Mouse (Mus musculus) stomach, postnatal 0 days (tissue): ENCODE measurements at regions not wholly inside any gene's neighbourhood (a gene's known extent, or its start where the extent isn't known, plus 50 kb on each side); places are given as distances from the start of the nearest gene placed in this dataset.

Source experiments
- ATAC-seq: fragments of 200-750 bp; cut with Nextera tagmentation; 2 replicates; pipeline ENCODE4 v1.8.0; 2017; ENCODE audit not compliant: low FRiP score, low TSS enrichment
- DNase-seq: peaks from one replicate; pipeline ENCODE4 v3.0.0-alpha.2; 2016; ENCODE audit warnings: low spot score
- H3K27ac ChIP-seq: fragments of 300-500 bp; sonication (generic); replicated peaks from 2 replicates; pipeline ENCODE4 v1.5.1; 2014; ENCODE audit warnings: mild to moderate bottlenecking, control low read depth
- H3K27me3 ChIP-seq: fragments of 300-500 bp; sonication (generic); 2 replicates; pipeline ENCODE4 v1.6.1; 2014; ENCODE audit warnings: low read length; ENCODE audit not compliant: control insufficient read depth, insufficient read depth
- H3K36me3 ChIP-seq: fragments of 300-500 bp; sonication (generic); 2 replicates; pipeline ENCODE4 v1.6.1; 2014; ENCODE audit warnings: low read length, mixed read lengths; ENCODE audit not compliant: control insufficient read depth, insufficient read depth
- H3K4me1 ChIP-seq: fragments of 300-500 bp; sonication (generic); replicated peaks from 2 replicates; pipeline ENCODE4 v1.6.1; 2014; ENCODE audit warnings: antibody characterized with exemption; ENCODE audit not compliant: control insufficient read depth, insufficient read depth
- H3K4me2 ChIP-seq: fragments of 300-500 bp; sonication (generic); replicated peaks from 2 replicates; pipeline ENCODE4 v1.6.1; 2014; ENCODE audit warnings: low read depth, mild to moderate bottlenecking, control low read depth, moderate library complexity
- H3K4me3 ChIP-seq: fragments of 300-500 bp; sonication (generic); 2 replicates; pipeline ENCODE4 v1.5.1; 2014; ENCODE audit warnings: low read depth, low read length, control low read depth
- H3K9ac ChIP-seq: fragments of 300-500 bp; sonication (generic); 2 replicates; pipeline ENCODE4 v1.6.1; 2014; ENCODE audit warnings: mild to moderate bottlenecking, low read length, control low read depth, mixed read lengths
- H3K9me3 ChIP-seq: fragments of 300-500 bp; sonication (generic); 2 replicates; pipeline ENCODE4 v1.6.1; 2016; ENCODE audit warnings: low read length; ENCODE audit not compliant: control insufficient read depth
- CTCF ChIP-seq: IDR thresholded peaks from 2 replicates; pipeline ENCODE4 v1.5.1; 2016; ENCODE audit warnings: antibody characterized with exemption, low read depth, mild to moderate bottlenecking, moderate library complexity
- EP300 ChIP-seq: optimal IDR thresholded peaks from 2 replicates; pipeline ENCODE3; 2016; ENCODE audit warnings: antibody characterized with exemption
- whole genome bisulfite sequencing: fragments of 180-500 bp; shearing (Covaris S2); extraction: QIAGEN DNeasy Blood & Tissue Kit; methylation state at CpG from one replicate; pipeline ENCODE4 v1.1.7; 2014; 5-methylcytosine and 5-hydroxymethylcytosine counted together

DNA sequence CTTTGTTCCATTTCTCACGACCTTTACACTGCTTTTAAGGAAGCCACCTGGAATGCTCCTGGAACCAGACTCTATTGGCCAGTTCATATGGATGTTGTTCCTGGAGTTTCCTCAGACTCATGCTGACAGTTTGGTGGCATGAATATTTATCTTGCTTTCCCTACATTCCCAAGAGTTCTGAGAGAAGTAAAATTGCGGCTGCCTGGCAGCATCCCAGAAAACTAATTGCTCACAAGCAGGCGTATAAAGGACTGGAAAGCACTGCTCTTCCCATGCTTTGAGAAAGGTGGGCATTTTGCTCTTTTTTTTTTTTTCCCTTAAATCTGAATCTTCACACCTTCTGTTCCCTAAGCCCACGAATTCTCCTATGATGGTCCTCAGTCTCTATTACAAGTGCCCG is 283.7 kb upstream of the Ano5 start:
- Histone ChIP-seq H3K27me3 (no peaks in the 10 kb centered on the region), H3K27ac (no peak overlapping the region), H3K4me1 (no peaks in the 10 kb centered on the region), H3K36me3 (no peaks in the 10 kb centered on the region), H3K4me2 (no peak overlapping the region), H3K9me3 (no peaks in the 10 kb centered on the region), H3K4me3 (no peak overlapping the region), H3K9ac (no peak overlapping the region)
- ATAC-seq (no peak), DNase-seq (no peak)
- TF ChIP-seq EP300 = no peak
- TF ChIP-seq CTCF = no peak
- WGBS = 64% methylated on average over 5 of the region's 5 CpGs

DNA sequence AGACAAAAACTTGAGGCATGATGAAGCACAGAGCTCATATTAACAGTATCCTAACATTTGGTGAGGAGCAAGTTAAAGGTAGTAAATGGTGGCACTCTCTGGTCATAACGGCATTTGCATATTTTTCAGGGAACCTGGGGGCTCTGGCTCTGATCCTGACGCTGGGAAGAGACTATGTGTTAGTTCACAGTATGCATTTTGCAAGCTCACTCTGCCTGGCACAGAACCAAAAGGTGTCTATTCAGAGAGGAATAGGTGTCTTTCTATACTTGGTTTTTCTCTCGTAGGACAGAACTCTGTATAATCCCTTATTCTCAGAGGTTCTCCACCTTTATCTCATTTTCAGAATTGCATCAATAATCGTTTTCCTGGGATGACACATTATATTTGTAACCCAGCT is 276.2 kb upstream of the Ano5 start:
- ATAC-seq = no peak
- Histone ChIP-seq H3K36me3 (no peaks in the 10 kb centered on the region), H3K4me3 (no peak overlapping the region), H3K4me1 (no peaks in the 10 kb centered on the region), H3K9ac (no peak overlapping the region), H3K9me3 (no peaks in the 10 kb centered on the region), H3K27ac (no peak overlapping the region), H3K27me3 (no peaks in the 10 kb centered on the region), H3K4me2 (no peak overlapping the region)
- no peak for DNase-seq
- TF ChIP-seq CTCF (no peak), EP300 (no peak)
- WGBS = 73% methylated on average over 4 of the region's 4 CpGs

DNA sequence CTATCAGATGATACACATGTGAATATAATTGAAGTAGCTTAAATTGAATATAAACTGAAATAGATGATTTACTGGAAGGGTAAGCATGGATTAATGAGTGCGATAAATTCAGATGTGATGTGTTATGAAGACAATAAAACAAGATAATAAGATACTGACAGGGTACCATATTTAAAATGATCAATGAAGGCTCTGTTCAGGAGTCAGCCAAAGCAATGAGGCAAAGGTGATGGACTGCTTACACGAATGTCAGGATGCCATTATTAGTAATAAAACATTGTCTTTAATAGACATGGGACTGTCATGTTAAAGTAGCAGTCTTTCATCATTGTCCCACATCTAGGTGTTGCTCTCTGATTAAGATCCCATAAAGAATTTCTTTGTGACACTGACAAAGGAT is 263.1 kb upstream of the Ano5 start:
- Histone ChIP-seq H3K27me3 (no peaks in the 10 kb centered on the region), H3K9me3 (no peaks in the 10 kb centered on the region), H3K4me2 (no peak overlapping the region), H3K4me3 (no peak overlapping the region), H3K4me1 (no peaks in the 10 kb centered on the region), H3K27ac (no peak overlapping the region), H3K9ac (no peak overlapping the region), H3K36me3 (no peaks in the 10 kb centered on the region)
- TF ChIP-seq EP300 (no peak), CTCF (no peak)
- ATAC-seq (no peak), DNase-seq (no peak)
- 53% methylated on average over 2 of the region's 2 CpGs for WGBS

- no peak overlapping the region for H3K4me3 ChIP-seq
- H3K27me3 ChIP-seq = no peaks in the 10 kb centered on the region
- TF ChIP-seq CTCF = no peak
- no peak for TF ChIP-seq EP300
- DNase-seq = no peak
- no peak overlapping the region for H3K27ac ChIP-seq
- H3K9me3 ChIP-seq = no peaks in the 10 kb centered on the region
- WGBS = 39% methylated on average over 2 of the region's 2 CpGs
- H3K9ac ChIP-seq = no peak overlapping the region
- H3K4me1 ChIP-seq = no peaks in the 10 kb centered on the region
- no peak overlapping the region for H3K4me2 ChIP-seq
- no peak for ATAC-seq
- H3K36me3 ChIP-seq = no peaks in the 10 kb centered on the region
Measured at GRCm38 (mm10) chr7:51254461-51254860, 256.4 kb upstream of the Ano5 start.

- no peak for TF ChIP-seq EP300
- WGBS = 56% methylated on average over 2 of the region's 2 CpGs
- Histone ChIP-seq H3K4me2 (no peak overlapping the region), H3K4me1 (no peaks in the 10 kb centered on the region), H3K27me3 (no peaks in the 10 kb centered on the region), H3K9me3 (no peaks in the 10 kb centered on the region), H3K9ac (no peak overlapping the region), H3K27ac (no peak overlapping the region), H3K4me3 (no peak overlapping the region), H3K36me3 (no peaks in the 10 kb centered on the region)
- ATAC-seq (no peak), DNase-seq (no peak)
Measured at GRCm38 (mm10) chr7:51259160-51259831, 251.5 kb upstream of the Ano5 start.

GRCm38 (mm10) chr7:51264166-51264565 is 246.7 kb upstream of the Ano5 start:
- no peaks in the 10 kb centered on the region for H3K27me3 ChIP-seq
- no peak overlapping the region for H3K4me2 ChIP-seq
- WGBS = 55% methylated on average over 4 of the region's 4 CpGs
- H3K4me1 ChIP-seq = no peaks in the 10 kb centered on the region
- H3K36me3 ChIP-seq = no peaks in the 10 kb centered on the region
- DNase-seq (no peak), ATAC-seq (no peak)
- no peak overlapping the region for H3K4me3 ChIP-seq
- H3K9ac ChIP-seq = no peak overlapping the region
- TF ChIP-seq EP300 (no peak), CTCF (no peak)
- no peaks in the 10 kb centered on the region for H3K9me3 ChIP-seq
- no peak overlapping the region for H3K27ac ChIP-seq
